In genomic region chr9:113981099-113981880, GRCm38 (mm10) we compare ENCODE assay signal across 8 mouse cellular contexts. TPM values are rescaled to one million over a fixed set of nuclear protein-coding genes. Genes with fewer than 3 reads are reported as not detected.
DNase-seq lines count a peak whose midpoint lies in the region; ATAC-seq and TF ChIP-seq lines count a peak whose summit lies in the region.

No protein-coding gene starts in this region.

- POLR2A ChIA-PET in Patski (lab: Charles Lee): no interaction called here

- no peak overlapping the region; the same call in 1 of the 2 replicates for H3K9ac ChIP-seq in heart, adult 2 months (ENCODE audit: low read depth, low read length)

- CTCF ChIA-PET in Patski (lab: Charles Lee): no interaction called here

- ATAC-seq in Patski: peak; percentile 15

- H3K4me1 ChIP-seq in heart, adult 2 months (ENCODE audit: control insufficient read depth, insufficient read depth, low read length): peaks cover 4% of the 10 kb centered on the region

- H3K36me3 ChIP-seq in heart, adult 2 months (ENCODE audit: control insufficient read depth, insufficient read depth, low read length): no peaks in the 10 kb centered on the region

- intact Hi-C loops in heart, adult 2 months (cut with DNase I): loop anchor here (10.0 kb wide), 1 partner anchor 404 kb away; no protein-coding TSS in a partner anchor

- H3K4me3 ChIP-seq in heart, adult 2 months: no peak overlapping the region

- DNase-seq in embryo, embryonic 11 days: peak; percentile 22
- no peak for DNase-seq in embryo, embryonic 9.5 days (ENCODE audit: extremely low spot score)
- no peak for DNase-seq in Patski (ENCODE audit: low read depth, low spot score)
- peak; percentile 50 to 69 for DNase-seq in heart, adult 2 months
- DNase-seq in kidney, postnatal 14 days: peak; percentile 28
- peak; percentile 30 for DNase-seq in lung, postnatal 36 days
- DNase-seq in T-cell, adult 2 months (ENCODE audit: low spot score): no peak
- DNase-seq in natural killer cell, adult 2 months (ENCODE audit: low spot score in 2 of 2): no peak

- WGBS in heart, adult 2 months: 30% methylated on average over 16 of the region's 16 CpGs

- TF ChIP-seq POLR2A in heart, adult 2 months (IDR thresholded peaks at IDR 0.05; ENCODE audit: insufficient read depth, low read depth, low read length): no peak

- TF ChIP-seq EP300 in heart, adult 2 months (IDR thresholded peaks at IDR 0.05; ENCODE audit: insufficient read depth, low read depth, low read length): no peak

- no peaks in the 10 kb centered on the region for H3K79me2 ChIP-seq in heart, adult 2 months (replicated peaks; ENCODE audit: control insufficient read depth, insufficient read depth, low read length)

- TF ChIP-seq CTCF in Patski (IDR thresholded peaks at IDR 0.05): no peak
- no peak for TF ChIP-seq CTCF in heart, adult 2 months (IDR thresholded peaks at IDR 0.05)

- no peaks in the 10 kb centered on the region for H3K27me3 ChIP-seq in Patski
- H3K27me3 ChIP-seq in heart, adult 2 months (ENCODE audit: control insufficient read depth, insufficient read depth, low read length): no peaks in the 10 kb centered on the region

- peak overlapping the region; percentile 47 for H3K27ac ChIP-seq in heart, adult 2 months

- in situ Hi-C loops in Patski (cut with MboI; ENCODE audit: low pct_unique_long_range_greater_than_20kb): no loop called here

RNA-seq across cellular contexts. Expression of gene Ubp1, which starts 50.6 kb away (rescaled TPM):
- polyA plus RNA-seq in Patski (2021): 81.9 TPM
- total RNA-seq in heart, adult 2 months (2021): 10 to 100 TPM; 25.7 to 26.0 TPM
- polyA plus RNA-seq in heart, adult 2 months (2012; rRNA removed): 33.9 and 46.6 TPM in 2 replicates

Comparison
In these comparisons a context has a peak if more than half of its experiments do, and no peak if none do; other contexts are left out.
1. DNase-seq: peak in embryo, embryonic 11 days (single experiment), heart, adult 2 months (2 of 2), kidney, postnatal 14 days (single experiment) and lung, postnatal 36 days (single experiment); none in embryo, embryonic 9.5 days (single experiment), Patski (single experiment), T-cell, adult 2 months (single experiment) and natural killer cell, adult 2 months (0 of 2).